Mouse (Mus musculus) olfactory bulb, adult 2 months (tissue): ENCODE data around the gene Sumf2. TPM values are rescaled to one million over a fixed set of nuclear protein-coding genes. Genes with fewer than 3 reads are reported as not detected.
"Not testable (repeated sequence)": the region's sequence is repeated elsewhere in the genome, so short reads cannot be mapped to it uniquely, and the experiment has no call there.

Experiments used
- H3K27ac ChIP-seq: fragments of 200-500 bp; 2 replicates; pipeline ENCODE4 v1.5.1; 2012; ENCODE audit warnings: low read depth, low read length; ENCODE audit not compliant: insufficient read depth
- H3K4me1 ChIP-seq: fragments of 200-500 bp; 2 replicates; pipeline ENCODE4 v1.6.1; 2012; ENCODE audit warnings: low read length; ENCODE audit not compliant: control insufficient read depth, insufficient read depth
- H3K4me3 ChIP-seq: fragments of 200-500 bp; 2 replicates; pipeline ENCODE4 v1.5.1; 2012; ENCODE audit warnings: mild to moderate bottlenecking, low read depth, low read length, moderate library complexity; ENCODE audit not compliant: insufficient read depth
- CTCF ChIP-seq: fragments of 200-500 bp; IDR thresholded peaks from 2 replicates; pipeline ENCODE4 v1.5.1; 2012; ENCODE audit warnings: low read depth, mild to moderate bottlenecking, low read length, moderate library complexity; ENCODE audit not compliant: insufficient read depth
- POLR2A ChIP-seq: fragments of 200-500 bp; IDR thresholded peaks from 2 replicates; pipeline ENCODE4 v1.6.1; 2012; ENCODE audit warnings: mild to moderate bottlenecking, low read depth, low read length, moderate library complexity; ENCODE audit not compliant: insufficient read depth
- WGBS: fragments of 180-500 bp; shearing (Covaris S2); methylation state at CpG from one replicate; pipeline ENCODE4 v1.1.7; 2018; 5-methylcytosine and 5-hydroxymethylcytosine counted together
- polyA plus RNA-seq: library from polyadenylated mRNA; stranded (reverse); fragments of >200 nt; gene quantifications from 2 replicates; pipeline ENCODE4 v1.2.4, GENCODE M21; 2012; ENCODE audit warnings: low replicate concordance; ENCODE audit not compliant: missing spikeins, insufficient read depth, insufficient read length

Gene Sumf2
- polyA plus RNA-seq, 1 experiment, result not detected

GRCm38 (mm10) chr5:129871238-129871637, 24.5 kb downstream of the Sumf2 start:
- WGBS, result 87% methylated on average over 2 of the region's 2 CpGs
- no peak overlapping the region for H3K27ac ChIP-seq

GRCm38 (mm10) chr5:129873942-129874341, 27.2 kb downstream of the Sumf2 start:
- H3K4me1 ChIP-seq, result no peaks in the 10 kb centered on the region
- WGBS, result 88% methylated on average over 12 of the region's 12 CpGs
- H3K27ac ChIP-seq, result no peak overlapping the region
- no peak for TF ChIP-seq CTCF
- no peak for TF ChIP-seq POLR2A
- no peak overlapping the region for H3K4me3 ChIP-seq

More at GRCm38 (mm10) chr5:129871238-129871637, 24.5 kb downstream of the Sumf2 start:
- Histone ChIP-seq H3K4me3 (no peak overlapping the region), H3K4me1 (no peaks in the 10 kb centered on the region)
- TF ChIP-seq POLR2A, result no peak
- TF ChIP-seq CTCF, result no peak

GRCm38 (mm10) chr5:129875098-129875497, 28.3 kb downstream of the Sumf2 start:
- Histone ChIP-seq H3K4me1 (no peaks in the 10 kb centered on the region), H3K27ac (no peak overlapping the region), H3K4me3 (no peak overlapping the region)
- TF ChIP-seq CTCF (no peak), POLR2A (no peak)
- 78% methylated on average over 11 of the region's 11 CpGs for WGBS

- TF ChIP-seq CTCF (no peak), POLR2A (no peak)
- 62% methylated on average over 9 of the region's 9 CpGs for WGBS
- Histone ChIP-seq H3K27ac (no peak overlapping the region), H3K4me3 (no peak overlapping the region), H3K4me1 (no peaks in the 10 kb centered on the region)
Observed at GRCm38 (mm10) chr5:129877731-129878455, 31.1 kb downstream of the Sumf2 start.

- H3K27ac ChIP-seq, result no peak overlapping the region; the same call in 1 of the 2 replicates
- H3K4me1 ChIP-seq, result no peaks in the 10 kb centered on the region
- TF ChIP-seq CTCF (no peak), POLR2A (no peak)
- no peak overlapping the region; the same call in 1 of the 2 replicates for H3K4me3 ChIP-seq
- WGBS, result 44% methylated on average over 2 of the region's 2 CpGs
Observed at GRCm38 (mm10) chr5:129878946-129879345, 32.2 kb downstream of the Sumf2 start.

- Histone ChIP-seq H3K27ac (no peak overlapping the region), H3K4me1 (no peaks in the 10 kb centered on the region), H3K4me3 (no peak overlapping the region)
- TF ChIP-seq CTCF, result no peak
- TF ChIP-seq POLR2A, result no peak
- WGBS, result 67% methylated on average over 3 of the region's 3 CpGs
Observed at GRCm38 (mm10) chr5:129879888-129880287, 33.1 kb downstream of the Sumf2 start.

GRCm38 (mm10) chr5:129886271-129886670, 39.5 kb downstream of the Sumf2 start:
- TF ChIP-seq CTCF (no peak), POLR2A (no peak)
- 25% methylated on average over 10 of the region's 10 CpGs for WGBS
- H3K4me3 ChIP-seq, result peak overlapping the region; percentile 45
- peaks cover 6% of the 10 kb centered on the region; the same call in 1 of the 2 replicates for H3K4me1 ChIP-seq
- no peak overlapping the region for H3K27ac ChIP-seq

- TF ChIP-seq CTCF (no peak), POLR2A (peak; percentile 92)
- under 1% methylated on average over 46 of the region's 46 CpGs for WGBS
Observed at GRCm38 (mm10) chr5:129886911-129887636, 40.3 kb downstream of the Sumf2 start, which contains the start of gene Chchd2. Chchd2 (minus strand) TSS chr5:129887470.

GRCm38 (mm10) chr5:129890390-129890789, 43.6 kb downstream of the Sumf2 start:
- H3K4me3 ChIP-seq, H3K27ac ChIP-seq, H3K4me1 ChIP-seq: not testable (repeated sequence)
- whole genome bisulfite sequencing, result 62% methylated on average over 7 of the region's 7 CpGs

More at GRCm38 (mm10) chr5:129886911-129887636, 40.3 kb downstream of the Sumf2 start, which contains the start of gene Chchd2:
- peak within 1 kb of the TSS; percentile 94 for H3K27ac ChIP-seq
- peaks cover 6% of the 10 kb centered on the region; the same call in 1 of the 2 replicates for H3K4me1 ChIP-seq
- H3K4me3 ChIP-seq, result peak within 1 kb of the TSS; percentile 99
